In genomic region chrX:152831003-152831550, GRCm38 (mm10) we compare ENCODE assay signal across 5 mouse cellular contexts. TPM values are rescaled to one million over a fixed set of nuclear protein-coding genes. Genes with fewer than 3 reads are reported as not detected.
"Had no signal": no experiment of that assay in that cellular context is flagged by ENCODE, and none has a peak within 500 bp of the region (broad histone marks: within the 10 kb centered on the region; RNA-seq: fewer than 3 reads in every experiment).

No protein-coding gene starts in this region.

RNA-seq across cellular contexts. Expression of gene Gpr143, which starts 49.4 kb away (rescaled TPM):
- total RNA-seq: liver, adult 2 months; megakaryocyte, adult 5-6 weeks; megakaryocyte-erythroid progenitor cell, adult 5-6 weeks; midbrain, postnatal 0 days; monocyte, adult 5-6 weeks had no signal
